Mouse (Mus musculus): ENCODE results near the gene Trpv1. TPM values are rescaled to one million over a fixed set of nuclear protein-coding genes. Genes with fewer than 3 reads are reported as not detected.

Trpv1 gene
- polyA plus RNA-seq, 1 experiment from 2014 or later, result 0.47 TPM

GRCm38 (mm10) chr11:73283369-73283768 lies 49.3 kb downstream of the Trpv1 start:
- H3K4me1 ChIP-seq (ENCODE audit: control insufficient read depth, insufficient read depth, low read length), result no peaks in the 10 kb centered on the region; the same call in 1 of the 2 replicates
- no peak for DNase-seq (ENCODE audit: low spot score)
- no peak overlapping the region for H3K4me2 ChIP-seq (ENCODE audit: low read depth, low read length)
- H3K27ac ChIP-seq (replicated peaks; ENCODE audit: low read depth, low read length), result no peak overlapping the region
- no peak overlapping the region for H3K9ac ChIP-seq (ENCODE audit: low read depth, low read length)
- no peaks in the 10 kb centered on the region for H3K27me3 ChIP-seq (replicated peaks; ENCODE audit: control insufficient read depth, insufficient read depth, low read length)
- no peak for ATAC-seq (ENCODE audit: low read depth)
- H3K4me3 ChIP-seq (ENCODE audit: low read depth, low read length), result no peak overlapping the region
- H3K9me3 ChIP-seq (ENCODE audit: control insufficient read depth, low read length), result no peaks in the 10 kb centered on the region
- 61% methylated on average over 9 of the region's 9 CpGs for WGBS
- H3K36me3 ChIP-seq (ENCODE audit: control insufficient read depth, insufficient read depth, low read length), result no peaks in the 10 kb centered on the region

DNA sequence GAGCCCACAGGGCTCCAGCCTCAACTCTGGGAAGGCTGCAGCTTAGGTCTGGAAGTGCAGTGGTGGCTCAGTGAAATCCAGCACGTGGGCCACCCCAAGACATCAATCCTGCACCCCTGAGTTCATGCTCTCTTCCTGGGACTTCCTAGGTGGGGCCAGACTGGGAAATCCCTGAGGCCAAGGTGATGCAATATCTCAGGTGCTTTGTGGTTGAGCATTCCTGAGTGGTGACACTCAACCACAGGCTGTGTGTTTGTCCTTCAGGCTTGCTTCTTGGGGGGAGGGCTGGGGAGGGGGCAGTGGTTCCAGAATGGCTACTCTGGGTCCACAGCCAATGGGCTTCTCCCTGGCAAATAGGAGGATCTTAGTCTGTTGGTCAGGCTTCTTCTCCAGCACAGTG lies 49.8 kb downstream of the Trpv1 start:
- no peak overlapping the region for H3K27ac ChIP-seq (replicated peaks; ENCODE audit: low read depth, low read length)

GRCm38 (mm10) chr11:73284351-73284750 lies 50.3 kb downstream of the Trpv1 start:
- peak; percentile 16 for DNase-seq (ENCODE audit: low spot score)
- no peak overlapping the region for H3K27ac ChIP-seq (replicated peaks; ENCODE audit: low read depth, low read length)

More for the DNA sequence above, 49.8 kb downstream of the Trpv1 start:
- no peaks in the 10 kb centered on the region for H3K9me3 ChIP-seq (ENCODE audit: control insufficient read depth, low read length)
- no peaks in the 10 kb centered on the region; the same call in 1 of the 2 replicates for H3K4me1 ChIP-seq (ENCODE audit: control insufficient read depth, insufficient read depth, low read length)
- H3K27me3 ChIP-seq (replicated peaks; ENCODE audit: control insufficient read depth, insufficient read depth, low read length), result no peaks in the 10 kb centered on the region
- ATAC-seq (ENCODE audit: low read depth) (no peak), DNase-seq (ENCODE audit: low spot score) (no peak)
- H3K4me3 ChIP-seq (ENCODE audit: low read depth, low read length), result no peak overlapping the region
- H3K9ac ChIP-seq (ENCODE audit: low read depth, low read length), result no peak overlapping the region
- 69% methylated on average over 1 of the region's 1 CpGs for WGBS
- H3K36me3 ChIP-seq (ENCODE audit: control insufficient read depth, insufficient read depth, low read length), result no peaks in the 10 kb centered on the region
- H3K4me2 ChIP-seq (ENCODE audit: low read depth, low read length), result no peak overlapping the region

GRCm38 (mm10) chr11:73289621-73290020 lies 55.5 kb downstream of the Trpv1 start:
- no peaks in the 10 kb centered on the region for H3K4me1 ChIP-seq (ENCODE audit: control insufficient read depth, insufficient read depth, low read length)
- no peak overlapping the region for H3K4me3 ChIP-seq (ENCODE audit: low read depth, low read length)
- H3K27ac ChIP-seq (replicated peaks; ENCODE audit: low read depth, low read length), result no peak overlapping the region
- no peak overlapping the region for H3K9ac ChIP-seq (ENCODE audit: low read depth, low read length)
- no peaks in the 10 kb centered on the region for H3K27me3 ChIP-seq (replicated peaks; ENCODE audit: control insufficient read depth, insufficient read depth, low read length)
- H3K9me3 ChIP-seq (ENCODE audit: control insufficient read depth, low read length), result no peaks in the 10 kb centered on the region
- ATAC-seq (ENCODE audit: low read depth) (no peak), DNase-seq (ENCODE audit: low spot score) (no peak)
- no peaks in the 10 kb centered on the region for H3K36me3 ChIP-seq (ENCODE audit: control insufficient read depth, insufficient read depth, low read length)
- 88% methylated on average over 1 of the region's 1 CpGs for WGBS
- H3K4me2 ChIP-seq (ENCODE audit: low read depth, low read length), result no peak overlapping the region

More at GRCm38 (mm10) chr11:73284351-73284750, 50.3 kb downstream of the Trpv1 start:
- H3K9ac ChIP-seq (ENCODE audit: low read depth, low read length), result no peak overlapping the region
- no peak overlapping the region for H3K4me3 ChIP-seq (ENCODE audit: low read depth, low read length)
- H3K36me3 ChIP-seq (ENCODE audit: control insufficient read depth, insufficient read depth, low read length), result no peaks in the 10 kb centered on the region
- ATAC-seq (ENCODE audit: low read depth), result no peak
- no peaks in the 10 kb centered on the region; the same call in 1 of the 2 replicates for H3K4me1 ChIP-seq (ENCODE audit: control insufficient read depth, insufficient read depth, low read length)
- no peaks in the 10 kb centered on the region for H3K27me3 ChIP-seq (replicated peaks; ENCODE audit: control insufficient read depth, insufficient read depth, low read length)
- no peaks in the 10 kb centered on the region for H3K9me3 ChIP-seq (ENCODE audit: control insufficient read depth, low read length)
- H3K4me2 ChIP-seq (ENCODE audit: low read depth, low read length), result no peak overlapping the region

- Histone ChIP-seq H3K4me3 (ENCODE audit: low read depth, low read length) (no peak overlapping the region), H3K4me2 (ENCODE audit: low read depth, low read length) (no peak overlapping the region), H3K4me1 (ENCODE audit: control insufficient read depth, insufficient read depth, low read length) (no peaks in the 10 kb centered on the region), H3K9ac (ENCODE audit: low read depth, low read length) (no peak overlapping the region), H3K36me3 (ENCODE audit: control insufficient read depth, insufficient read depth, low read length) (no peaks in the 10 kb centered on the region), H3K9me3 (ENCODE audit: control insufficient read depth, low read length) (no peaks in the 10 kb centered on the region), H3K27me3 (replicated peaks; ENCODE audit: control insufficient read depth, insufficient read depth, low read length) (no peaks in the 10 kb centered on the region), H3K27ac (replicated peaks; ENCODE audit: low read depth, low read length) (no peak overlapping the region)
- DNase-seq (ENCODE audit: low spot score) (no peak), ATAC-seq (ENCODE audit: low read depth) (no peak)
- 51% methylated on average over 2 of the region's 2 CpGs for WGBS
Measured at GRCm38 (mm10) chr11:73303123-73303522, 69.0 kb downstream of the Trpv1 start.

Other genes with a start within 250 kb of the Trpv1 start
- gene P2rx1, start 235.2 kb upstream of the Trpv1 start, polyA plus RNA-seq (2014; fragmentation: Nextera tagmentation; extraction: Ambion mirVana), result 2.3 and 3.0 TPM in 2 replicates
- gene Camkk1, start 215.3 kb upstream of the Trpv1 start, polyA plus RNA-seq (2014; fragmentation: Nextera tagmentation; extraction: Ambion mirVana), result 6.0 TPM in 2 replicates
- gene Ncbp3, start 186.5 kb upstream of the Trpv1 start, polyA plus RNA-seq (2014; fragmentation: Nextera tagmentation; extraction: Ambion mirVana), result 9.2 and 9.5 TPM in 2 replicates
- gene Itgae, start 143.7 kb upstream of the Trpv1 start, polyA plus RNA-seq (2014; fragmentation: Nextera tagmentation; extraction: Ambion mirVana), result 0.20 and 0.21 TPM in 2 replicates
- gene Haspin, start 96.0 kb upstream of the Trpv1 start, polyA plus RNA-seq (2014; fragmentation: Nextera tagmentation; extraction: Ambion mirVana), result 12.1 and 13.4 TPM in 2 replicates
- gene P2rx5, start 73.9 kb upstream of the Trpv1 start, polyA plus RNA-seq (2014; fragmentation: Nextera tagmentation; extraction: Ambion mirVana), result 1.8 and 2.6 TPM in 2 replicates
- gene Emc6, start 57.3 kb upstream of the Trpv1 start, polyA plus RNA-seq (2014; fragmentation: Nextera tagmentation; extraction: Ambion mirVana), result 107 and 111 TPM in 2 replicates
- gene Tax1bp3, start 57.2 kb upstream of the Trpv1 start, polyA plus RNA-seq (2014; fragmentation: Nextera tagmentation; extraction: Ambion mirVana), result 188 and 213 TPM in 2 replicates
- 18.8 and 22.0 TPM in 2 replicates for gene Ctns, start 35.2 kb upstream of the Trpv1 start, polyA plus RNA-seq (2014; fragmentation: Nextera tagmentation; extraction: Ambion mirVana)
- gene Shpk, start 34.8 kb upstream of the Trpv1 start, polyA plus RNA-seq (2014; fragmentation: Nextera tagmentation; extraction: Ambion mirVana), result 1.6 and 2.8 TPM in 2 replicates
- 0.26 and 0.28 TPM in 2 replicates for gene Trpv3, start 33.1 kb downstream of the Trpv1 start, polyA plus RNA-seq (2014; fragmentation: Nextera tagmentation; extraction: Ambion mirVana)
- gene Aspa, start 95.3 kb downstream of the Trpv1 start, polyA plus RNA-seq (2014; fragmentation: Nextera tagmentation; extraction: Ambion mirVana), result 2.4 and 2.9 TPM in 2 replicates
- not detected in 2 replicates for gene Gm49340, start 95.4 kb downstream of the Trpv1 start, polyA plus RNA-seq (2014; fragmentation: Nextera tagmentation; extraction: Ambion mirVana)
- gene Spata22, start 95.4 kb downstream of the Trpv1 start, polyA plus RNA-seq (2014; fragmentation: Nextera tagmentation; extraction: Ambion mirVana), result not detected in 2 replicates
- not detected in 2 replicates for gene Olfr20, start 116.5 kb downstream of the Trpv1 start, polyA plus RNA-seq (2014; fragmentation: Nextera tagmentation; extraction: Ambion mirVana)
- 0.17 TPM in 1 of 2 replicates, not detected in the other for gene Olfr376, start 137.0 kb downstream of the Trpv1 start, polyA plus RNA-seq (2014; fragmentation: Nextera tagmentation; extraction: Ambion mirVana)
- not detected in 2 replicates for gene Olfr1, start 165.3 kb downstream of the Trpv1 start, polyA plus RNA-seq (2014; fragmentation: Nextera tagmentation; extraction: Ambion mirVana)
- gene Olfr378, start 194.2 kb downstream of the Trpv1 start, polyA plus RNA-seq (2014; fragmentation: Nextera tagmentation; extraction: Ambion mirVana), result 0.40 TPM in 1 of 2 replicates, not detected in the other
- not detected in 2 replicates for gene Olfr380, start 223.2 kb downstream of the Trpv1 start, polyA plus RNA-seq (2014; fragmentation: Nextera tagmentation; extraction: Ambion mirVana)

Measured in embryonic facial prominence, embryonic 14.5 days (tissue).